Mouse (Mus musculus): ENCODE data around the gene Olfr692. TPM values are rescaled to one million over a fixed set of nuclear protein-coding genes. Genes with fewer than 3 reads are reported as not detected.
"Not testable (repeated sequence)": the region's sequence is repeated elsewhere in the genome, so short reads cannot be mapped to it uniquely, and the experiment has no call there.

The Olfr692 gene
- polyA plus RNA-seq, 1 experiment from 2014 or later, result not detected

DNA sequence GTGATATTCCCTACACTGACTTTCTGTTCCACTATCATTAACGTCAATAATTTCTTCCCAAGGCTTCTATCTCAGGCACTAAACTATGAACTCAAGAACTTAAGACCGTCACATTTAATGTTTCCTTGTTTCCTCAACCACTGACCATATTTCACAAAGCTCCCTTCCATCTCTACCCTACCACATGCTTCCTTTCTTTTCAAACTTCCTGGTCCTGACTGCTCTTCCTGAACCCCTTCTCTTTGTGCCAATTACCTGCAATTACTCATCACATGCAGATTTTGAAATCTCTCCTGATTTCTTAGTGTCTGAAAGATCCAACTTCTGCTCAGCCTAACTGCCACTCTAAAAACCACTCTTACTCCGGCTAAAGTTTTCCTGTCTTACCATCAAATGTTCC is 12.3 kb downstream of the Olfr692 start:
- H3K27me3 ChIP-seq (ENCODE audit: low read depth, poor library complexity, severe bottlenecking), result no peaks in the 10 kb centered on the region
- 97% methylated on average over 3 of the region's 3 CpGs for WGBS
- no peak for DNase-seq (ENCODE audit: low spot score)
- H3K9me3 ChIP-seq (replicated peaks), result no peaks in the 10 kb centered on the region
- H3K4me3 ChIP-seq, result no peak overlapping the region
- H3K27ac ChIP-seq, result no peak overlapping the region
- H3K36me3 ChIP-seq, result peaks cover 87% of the 10 kb centered on the region
- no peaks in the 10 kb centered on the region for H3K4me1 ChIP-seq

GRCm38 (mm10) chr7:105387696-105388095 is 19.7 kb downstream of the Olfr692 start:
- Histone ChIP-seq H3K27ac (no peak overlapping the region), H3K27me3 (ENCODE audit: low read depth, poor library complexity, severe bottlenecking) (no peaks in the 10 kb centered on the region), H3K36me3 (peaks cover 83% of the 10 kb centered on the region), H3K4me3 (no peak overlapping the region), H3K4me1 (no peaks in the 10 kb centered on the region), H3K9me3 (replicated peaks) (no peaks in the 10 kb centered on the region)
- no peak for DNase-seq (ENCODE audit: low spot score)
- 99% methylated on average over 2 of the region's 2 CpGs for WGBS

DNA sequence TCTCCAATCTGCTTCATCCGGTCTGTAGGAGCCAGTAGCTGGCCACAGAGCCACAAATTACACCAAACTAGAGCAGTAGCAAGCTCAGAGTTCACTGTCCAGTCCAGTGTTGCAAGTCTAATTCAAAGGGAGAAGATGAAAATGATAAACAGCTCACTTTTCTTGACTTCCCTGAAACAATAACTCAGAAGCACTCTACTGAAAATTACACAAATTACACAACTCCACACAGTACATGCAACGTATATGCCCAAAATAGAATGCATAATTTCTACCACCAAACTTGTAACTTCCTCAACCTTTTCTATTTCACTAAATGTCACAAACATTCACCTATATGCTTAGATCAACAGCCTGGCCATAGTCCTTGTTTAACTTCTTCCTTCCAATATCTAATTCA is 22.2 kb downstream of the Olfr692 start:
- Histone ChIP-seq H3K27me3 (ENCODE audit: low read depth, poor library complexity, severe bottlenecking) (no peaks in the 10 kb centered on the region), H3K9me3 (replicated peaks) (no peaks in the 10 kb centered on the region), H3K4me3 (no peak overlapping the region), H3K36me3 (peaks cover 64% of the 10 kb centered on the region), H3K27ac (no peak overlapping the region), H3K4me1 (no peaks in the 10 kb centered on the region)
- WGBS, result 94% methylated on average over 2 of the region's 2 CpGs
- no peak for DNase-seq (ENCODE audit: low spot score)

- WGBS, result 89% methylated on average over 1 of the region's 1 CpGs
- DNase-seq (ENCODE audit: low spot score), result no peak
These were observed 26.6 kb downstream of the Olfr692 start for GRCm38 (mm10) chr7:105394606-105395005.

GRCm38 (mm10) chr7:105395131-105395820 is 27.2 kb downstream of the Olfr692 start:
- Histone ChIP-seq H3K27ac (no peak overlapping the region), H3K4me1 (no peaks in the 10 kb centered on the region), H3K4me3 (no peak overlapping the region), H3K36me3 (peaks cover 20% of the 10 kb centered on the region; the same call in 1 of the 2 replicates), H3K9me3 (replicated peaks) (no peaks in the 10 kb centered on the region), H3K27me3 (ENCODE audit: low read depth, poor library complexity, severe bottlenecking) (no peaks in the 10 kb centered on the region)
- DNase-seq (ENCODE audit: low spot score), result no peak

More at GRCm38 (mm10) chr7:105394606-105395005, 26.6 kb downstream of the Olfr692 start:
- H3K27me3 ChIP-seq (ENCODE audit: low read depth, poor library complexity, severe bottlenecking), result no peaks in the 10 kb centered on the region
- H3K27ac ChIP-seq, result no peak overlapping the region
- H3K9me3 ChIP-seq (replicated peaks), result no peaks in the 10 kb centered on the region
- H3K36me3 ChIP-seq, result peaks cover 27% of the 10 kb centered on the region
- no peaks in the 10 kb centered on the region for H3K4me1 ChIP-seq
- H3K4me3 ChIP-seq, result no peak overlapping the region

GRCm38 (mm10) chr7:105396126-105396525 is 28.1 kb downstream of the Olfr692 start:
- H3K36me3 ChIP-seq, result peaks cover 20% of the 10 kb centered on the region; the same call in 1 of the 2 replicates
- H3K27ac ChIP-seq, result no peak overlapping the region
- no peak for DNase-seq (ENCODE audit: low spot score)
- no peak overlapping the region for H3K4me3 ChIP-seq
- H3K4me1 ChIP-seq, result 0 out of 2 replicates have a peak, but pooled peaks cover 6% of the 10 kb centered on the region
- no peaks in the 10 kb centered on the region for H3K9me3 ChIP-seq (replicated peaks)
- H3K27me3 ChIP-seq (ENCODE audit: low read depth, poor library complexity, severe bottlenecking), result no peaks in the 10 kb centered on the region

DNA sequence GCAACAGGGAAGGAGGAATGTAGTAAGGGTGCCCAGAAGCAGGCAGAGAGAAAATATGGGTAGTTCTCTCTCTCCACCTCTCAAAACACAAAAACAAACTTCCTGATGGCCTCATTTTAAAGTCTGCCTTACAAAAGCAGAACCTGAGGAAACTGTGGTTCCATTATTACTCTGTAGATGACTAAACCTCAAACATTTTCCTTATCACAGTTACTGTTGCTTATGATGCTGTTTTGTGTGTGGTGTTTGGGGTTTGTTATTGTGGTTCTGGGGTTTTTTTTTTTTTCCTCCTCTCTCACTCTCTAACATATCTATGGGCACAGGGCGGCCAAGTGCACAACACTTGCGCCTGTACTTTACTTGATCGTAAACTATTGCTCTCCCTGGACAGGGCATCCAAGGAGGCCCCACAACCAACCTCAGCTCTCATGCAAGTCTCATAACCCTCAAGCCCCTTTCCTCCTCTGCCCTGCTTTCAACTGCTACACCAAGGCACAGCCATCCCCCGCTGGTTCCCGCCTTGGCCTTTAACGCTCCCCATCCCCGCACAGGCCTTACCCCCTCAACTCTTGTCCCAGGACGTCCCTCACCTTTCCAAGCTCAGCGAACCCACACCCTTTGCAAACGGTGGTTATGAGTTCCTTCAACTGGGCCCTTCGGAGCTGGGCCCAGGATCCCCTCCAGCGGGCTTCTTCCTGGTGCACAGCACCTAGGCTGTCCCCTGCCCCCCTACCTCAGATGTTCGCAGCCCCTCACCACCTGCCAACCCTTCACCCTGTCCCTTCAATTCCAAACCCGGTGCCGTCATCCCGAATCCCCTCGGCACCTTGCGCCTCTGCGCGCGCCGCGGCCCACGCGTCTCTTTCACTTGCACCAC is 31.3 kb downstream of the Olfr692 start:
- DNase-seq (ENCODE audit: low spot score), result no peak
- peak overlapping the region; percentile 91 for H3K27ac ChIP-seq
- 2% methylated on average over 25 of the region's 25 CpGs for WGBS

DNA sequence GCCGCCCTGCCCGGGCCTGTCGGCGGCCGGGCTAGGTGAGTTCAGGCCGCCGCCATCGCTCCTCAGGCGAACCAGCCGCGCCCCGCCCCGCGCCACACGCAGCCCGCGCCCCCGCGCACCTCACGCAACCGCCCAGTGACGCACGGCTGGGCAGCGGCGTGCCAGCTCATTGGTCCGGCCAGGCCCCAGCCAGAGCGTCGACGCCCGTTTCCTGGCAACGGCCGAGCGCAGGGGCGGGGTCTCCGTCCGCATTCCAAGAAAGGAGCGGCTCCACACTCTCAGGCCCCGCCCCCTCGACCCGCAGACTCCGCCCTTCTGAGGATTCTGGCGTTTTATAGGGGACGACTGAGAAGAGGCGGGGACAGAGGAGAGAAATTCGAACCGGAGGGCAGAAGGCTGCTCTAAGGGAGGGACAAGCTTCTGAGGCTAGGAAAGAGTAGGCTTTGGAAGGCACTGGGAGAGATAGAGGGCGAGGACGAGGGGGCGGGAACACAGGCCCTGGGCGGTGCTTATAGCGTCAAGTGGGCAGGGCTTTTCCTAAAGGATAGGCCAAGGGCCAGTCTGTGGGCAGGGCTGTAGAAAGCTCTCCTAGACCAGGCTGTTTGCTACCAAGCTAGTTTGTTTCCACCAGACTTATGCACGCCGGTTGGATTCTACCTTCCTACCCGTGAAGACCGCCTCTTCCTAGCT is 32.0 kb downstream of the Olfr692 start, which contains the start of gene Fam160a2:
TSS of gene Fam160a2 (minus strand) at position 120 of the 690 bp plus-strand sequence.
- Histone ChIP-seq H3K36me3 (peaks cover 6% of the 10 kb centered on the region; the same call in 1 of the 2 replicates), H3K27me3 (ENCODE audit: low read depth, poor library complexity, severe bottlenecking) (no peaks in the 10 kb centered on the region), H3K4me3 (peak within 1 kb of the TSS; percentile 93), H3K4me1 (0 out of 2 replicates have a peak, but pooled peaks cover 6% of the 10 kb centered on the region), H3K27ac (peak within 1 kb of the TSS; percentile 91), H3K9me3 (replicated peaks) (no peaks in the 10 kb centered on the region)
- peak; percentile 97 for DNase-seq (ENCODE audit: low spot score)
- WGBS, result under 1% methylated on average over 55 of the region's 55 CpGs

More for the DNA sequence above, 31.3 kb downstream of the Olfr692 start:
- no peaks in the 10 kb centered on the region for H3K9me3 ChIP-seq (replicated peaks)
- H3K4me3 ChIP-seq, result peak overlapping the region; percentile 93
- H3K4me1 ChIP-seq, result 0 out of 2 replicates have a peak, but pooled peaks cover 6% of the 10 kb centered on the region
- H3K36me3 ChIP-seq, result peaks cover 10% of the 10 kb centered on the region; the same call in 1 of the 2 replicates
- no peaks in the 10 kb centered on the region for H3K27me3 ChIP-seq (ENCODE audit: low read depth, poor library complexity, severe bottlenecking)

DNA sequence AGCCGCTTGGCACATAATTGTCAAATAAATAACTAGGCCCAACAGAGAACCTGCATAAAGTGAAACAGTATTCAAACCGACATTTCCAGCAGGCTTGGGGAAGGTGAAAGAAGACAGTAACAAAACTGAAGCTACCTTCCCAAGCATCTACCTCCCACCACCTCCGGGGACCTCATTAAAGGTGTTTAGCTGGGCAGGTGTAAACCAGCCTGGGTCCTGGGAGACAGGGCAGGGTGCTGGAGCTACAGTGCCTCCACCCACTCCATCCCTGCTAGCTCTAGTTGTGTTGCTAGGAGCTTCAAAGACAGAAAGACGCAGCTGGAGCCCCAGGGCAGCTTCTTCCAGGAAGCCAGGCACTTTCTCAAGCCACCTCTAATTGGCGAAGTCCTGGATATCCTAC is 36.2 kb downstream of the Olfr692 start, which contains the start of gene Cnga4:
TSS of gene Cnga4 (plus strand) at position 301 of the 400 bp plus-strand sequence.
- Histone ChIP-seq H3K27me3 (ENCODE audit: low read depth, poor library complexity, severe bottlenecking) (no peaks in the 10 kb centered on the region), H3K9me3 (replicated peaks) (no peaks in the 10 kb centered on the region), H3K4me3 (no peak within 1 kb of the TSS), H3K36me3 (no peaks in the 10 kb centered on the region), H3K27ac (no peak within 1 kb of the TSS), H3K4me1 (0 out of 2 replicates have a peak, but pooled peaks cover 6% of the 10 kb centered on the region)
- no peak for DNase-seq (ENCODE audit: low spot score)
- WGBS, result 64% methylated on average over 5 of the region's 5 CpGs

DNA sequence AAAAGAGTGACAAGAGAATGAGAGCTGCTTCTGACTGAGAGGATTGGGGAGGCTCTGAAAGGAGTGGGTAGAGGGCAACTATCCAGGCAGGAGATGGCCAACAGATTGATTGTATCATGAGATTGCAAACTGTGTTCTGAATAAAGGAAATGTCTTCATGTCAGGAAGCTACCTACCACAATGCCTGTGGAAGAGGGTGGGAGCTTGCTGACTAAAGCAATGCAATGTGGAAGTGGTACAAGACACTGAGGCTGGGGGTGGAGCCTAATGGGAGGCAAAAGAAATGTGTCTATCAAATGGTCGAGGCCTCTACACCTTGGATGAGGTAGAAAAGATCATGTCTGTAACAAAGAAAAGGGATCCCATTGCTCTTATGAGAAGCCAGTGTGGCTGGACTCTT is 38.3 kb downstream of the Olfr692 start:
- Histone ChIP-seq H3K9me3 (replicated peaks) (no peaks in the 10 kb centered on the region), H3K36me3 (no peaks in the 10 kb centered on the region), H3K4me3 (no peak overlapping the region), H3K27me3 (ENCODE audit: low read depth, poor library complexity, severe bottlenecking) (no peaks in the 10 kb centered on the region), H3K4me1 (no peaks in the 10 kb centered on the region), H3K27ac (no peak overlapping the region)
- DNase-seq (ENCODE audit: low spot score), result no peak
- WGBS, result 84% methylated on average over 1 of the region's 1 CpGs

DNA sequence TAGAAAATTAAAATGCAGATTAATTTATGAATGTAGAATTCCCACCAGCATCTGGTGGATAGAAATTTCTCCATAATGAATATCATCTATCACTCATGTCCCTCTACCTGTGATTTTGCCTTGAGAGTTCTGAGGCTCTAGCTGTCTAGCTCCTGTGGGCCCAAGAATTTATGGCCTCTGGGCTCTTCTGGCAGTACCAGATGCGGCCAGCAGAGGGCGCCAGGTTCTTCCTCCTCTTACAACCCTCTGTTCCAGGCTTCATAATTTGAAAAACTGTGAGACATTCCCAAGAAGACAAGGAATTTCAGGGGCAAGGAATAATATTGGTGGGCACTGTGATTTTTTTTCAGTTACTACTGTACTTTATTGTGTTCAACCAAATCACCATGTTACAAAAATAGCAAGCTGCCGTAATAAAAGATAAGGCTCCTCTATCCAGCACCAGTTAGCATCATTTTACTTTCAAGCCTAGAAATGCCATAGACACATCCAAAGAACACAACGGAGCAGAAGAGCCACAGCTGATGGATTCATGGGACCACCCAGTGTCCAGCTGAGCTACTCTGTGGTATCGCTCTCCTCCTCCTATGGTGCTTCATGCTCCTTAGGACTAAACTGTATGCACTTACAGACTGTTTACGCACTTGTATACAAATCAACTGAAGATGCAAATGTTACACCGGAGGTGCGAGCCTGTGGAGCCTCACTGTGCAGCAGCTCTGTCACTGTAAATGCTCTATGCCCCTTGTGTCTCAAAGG is 44.0 kb downstream of the Olfr692 start:
- not testable (repeated sequence) for H3K27ac ChIP-seq; H3K36me3 ChIP-seq; H3K9me3 ChIP-seq (replicated peaks); H3K4me1 ChIP-seq; H3K4me3 ChIP-seq; H3K27me3 ChIP-seq (ENCODE audit: low read depth, poor library complexity, severe bottlenecking)
- 61% methylated on average over 8 of the region's 8 CpGs for WGBS
- peak; percentile 84 for DNase-seq (ENCODE audit: low spot score)

DNA sequence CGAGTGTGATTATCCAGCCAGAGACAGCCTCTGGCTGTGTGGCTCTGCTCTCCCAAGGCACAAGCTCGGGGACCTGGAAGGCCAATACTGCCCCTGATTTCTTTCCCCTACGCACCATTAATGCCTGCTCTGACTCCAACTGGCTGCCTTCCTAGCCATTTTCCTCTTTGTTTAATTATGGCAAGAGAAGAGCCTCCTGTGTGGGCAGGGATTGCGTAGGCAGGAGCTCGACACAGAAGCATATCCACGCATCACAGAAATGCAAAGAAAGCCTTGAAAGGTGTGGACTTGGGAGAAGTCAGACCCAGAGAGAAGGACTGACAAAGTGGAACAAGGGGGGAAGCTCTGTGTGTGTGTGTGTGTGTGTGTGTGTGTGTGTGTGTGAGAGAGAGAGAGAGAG is 46.4 kb downstream of the Olfr692 start:
- no peaks in the 10 kb centered on the region for H3K9me3 ChIP-seq (replicated peaks)
- WGBS, result 59% methylated on average over 6 of the region's 6 CpGs
- no peaks in the 10 kb centered on the region for H3K36me3 ChIP-seq
- DNase-seq (ENCODE audit: low spot score), result no peak
- peaks cover 6% of the 10 kb centered on the region; the same call in 1 of the 2 replicates for H3K27me3 ChIP-seq (ENCODE audit: low read depth, poor library complexity, severe bottlenecking)
- H3K4me1 ChIP-seq, result no peaks in the 10 kb centered on the region
- no peak overlapping the region for H3K27ac ChIP-seq
- no peak overlapping the region for H3K4me3 ChIP-seq
